Mouse (Mus musculus): Measurements from ENCODE around the gene Vsig2. TPM values are rescaled to one million over a fixed set of nuclear protein-coding genes. Genes with fewer than 3 reads are reported as not detected.

Gene Vsig2
- 85.6 and 94.9 TPM in 2 replicates for polyA plus RNA-seq (2015; fragmentation: Nextera tagmentation; extraction: Ambion mirVana)

DNA sequence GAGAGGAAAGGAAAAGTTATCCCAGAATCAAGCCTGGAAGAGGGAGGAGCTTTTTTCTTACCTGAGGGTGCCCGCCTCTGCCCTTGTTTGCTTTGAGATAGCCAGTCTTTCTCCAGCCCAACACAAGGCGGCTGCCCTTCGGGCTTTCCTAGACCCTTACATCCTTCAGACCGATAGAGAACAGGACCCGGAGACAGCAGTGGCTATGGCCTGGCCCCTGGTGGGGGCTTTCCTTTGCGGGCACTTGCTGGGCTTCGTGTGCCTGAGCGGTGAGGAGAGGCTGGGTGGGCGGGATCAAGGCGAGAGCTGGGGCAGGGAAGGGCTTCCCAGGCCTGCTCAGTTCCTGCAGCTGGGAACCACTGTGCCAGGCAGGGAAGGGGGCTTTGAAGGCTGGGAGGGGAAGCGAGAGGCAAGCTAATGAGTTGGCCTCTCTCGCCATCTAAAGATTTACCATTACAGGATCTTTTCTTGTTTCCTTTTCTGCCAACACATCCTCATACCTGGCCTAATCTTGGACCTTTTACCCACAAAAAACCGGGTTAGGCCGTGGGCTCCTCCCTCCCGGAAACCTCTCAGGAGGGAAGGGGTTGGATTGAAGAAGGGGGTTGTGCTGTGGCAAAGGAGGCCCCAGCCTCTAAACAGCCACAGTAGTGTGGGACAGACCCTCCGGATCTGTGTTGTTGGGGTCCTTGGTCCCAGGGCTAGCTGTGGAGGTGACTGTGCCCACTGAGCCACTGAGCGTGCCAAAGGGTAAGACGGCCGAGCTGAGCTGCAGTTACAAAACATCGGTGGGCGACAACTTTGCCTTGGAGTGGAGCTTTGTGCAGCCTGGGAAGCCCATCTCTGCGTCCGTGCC lies at the start of gene Vsig2:
TSS of gene Vsig2 (plus strand) at position 86 of the 856 bp plus-strand sequence.
- Histone ChIP-seq H3K4me2 (replicated peaks; ENCODE audit: low read depth, low read length) (peak within 1 kb of the TSS; percentile 38), H3K4me3 (ENCODE audit: low read depth, low read length) (0 out of 2 replicates have a peak within 1 kb of the TSS, but pooled peaks have one; percentile 17), H3K9ac (replicated peaks; ENCODE audit: low read depth) (no peak within 1 kb of the TSS)

DNA sequence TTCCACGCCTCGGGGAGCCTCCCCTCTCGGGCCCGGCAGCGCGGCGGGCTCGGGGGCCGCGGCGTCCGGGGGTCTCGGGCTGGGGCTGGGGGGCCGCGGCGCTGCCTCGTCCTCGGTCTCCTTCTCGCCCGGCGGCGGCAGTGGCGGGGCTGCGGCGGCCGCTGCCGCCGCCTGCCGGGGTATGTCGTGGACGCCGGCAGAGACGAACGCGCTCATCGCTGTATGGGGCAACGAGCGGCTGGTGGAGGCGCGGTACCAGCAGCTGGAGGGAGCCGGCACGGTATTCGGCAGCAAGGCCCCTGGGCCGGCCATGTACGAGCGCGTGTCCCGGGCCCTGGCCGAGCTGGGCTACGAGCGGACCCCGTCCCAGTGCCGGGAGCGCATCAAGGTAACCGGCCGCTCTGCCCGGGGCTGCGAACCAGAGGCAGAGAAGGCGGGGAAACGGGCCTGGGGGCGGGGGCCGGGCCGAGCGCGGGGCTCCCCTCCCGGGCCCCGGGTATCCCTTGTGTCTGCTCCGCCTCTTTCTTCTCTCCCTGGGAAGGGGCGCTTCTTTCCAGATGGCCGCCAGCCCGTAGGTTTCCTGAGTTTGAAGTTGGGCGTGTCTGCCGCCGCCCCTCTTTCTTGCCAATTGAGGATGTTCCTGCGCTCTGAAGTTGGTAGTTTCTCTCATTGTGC lies 49.5 kb upstream of the Vsig2 start:
- H3K36me3 ChIP-seq (ENCODE audit: insufficient read depth, low read length) = no peaks in the 10 kb centered on the region
- DNase-seq (ENCODE audit: low spot score) = peak; percentile 80
- no peaks in the 10 kb centered on the region for H3K9me3 ChIP-seq (ENCODE audit: low read length)
- H3K4me3 ChIP-seq (ENCODE audit: low read depth, low read length) = peak overlapping the region; percentile 100
- WGBS = 1% methylated on average over 50 of the region's 75 CpGs
- H3K27ac ChIP-seq (ENCODE audit: low read length) = peak overlapping the region; percentile 100
- H3K4me2 ChIP-seq (replicated peaks; ENCODE audit: low read depth, low read length) = peak overlapping the region; percentile 92
- TF ChIP-seq EP300 (IDR thresholded peaks at IDR 0.05) = no peak
- 0 out of 2 replicates have a peak, but pooled peaks have one; percentile 4 for TF ChIP-seq CTCF (IDR thresholded peaks at IDR 0.05)
- peak overlapping the region; percentile 90 for H3K9ac ChIP-seq (replicated peaks; ENCODE audit: low read depth)
- H3K4me1 ChIP-seq (ENCODE audit: insufficient read depth, low read depth, low read length) = peaks cover 6% of the 10 kb centered on the region; the same call in 1 of the 2 replicates
- peak; percentile 41 for ATAC-seq
- no peaks in the 10 kb centered on the region for H3K27me3 ChIP-seq (replicated peaks; ENCODE audit: insufficient read depth, low read length)

More for the DNA sequence above, at the start of gene Vsig2:
- no peak; the same call in 1 of the 2 replicates for TF ChIP-seq CTCF (IDR thresholded peaks at IDR 0.05)
- TF ChIP-seq EP300 (IDR thresholded peaks at IDR 0.05) = no peak
- peaks cover 15% of the 10 kb centered on the region; the same call in 1 of the 2 replicates for H3K36me3 ChIP-seq (ENCODE audit: insufficient read depth, low read length)
- H3K9me3 ChIP-seq (ENCODE audit: low read length) = no peaks in the 10 kb centered on the region
- peak; percentile 30 for ATAC-seq
- WGBS = 47% methylated on average over 23 of the region's 23 CpGs
- peak within 1 kb of the TSS; percentile 71 for H3K27ac ChIP-seq (ENCODE audit: low read length)
- H3K4me1 ChIP-seq (ENCODE audit: insufficient read depth, low read depth, low read length) = no peaks in the 10 kb centered on the region; the same call in 1 of the 2 replicates
- H3K27me3 ChIP-seq (replicated peaks; ENCODE audit: insufficient read depth, low read length) = no peaks in the 10 kb centered on the region
- DNase-seq (ENCODE audit: low spot score) = no peak

DNA sequence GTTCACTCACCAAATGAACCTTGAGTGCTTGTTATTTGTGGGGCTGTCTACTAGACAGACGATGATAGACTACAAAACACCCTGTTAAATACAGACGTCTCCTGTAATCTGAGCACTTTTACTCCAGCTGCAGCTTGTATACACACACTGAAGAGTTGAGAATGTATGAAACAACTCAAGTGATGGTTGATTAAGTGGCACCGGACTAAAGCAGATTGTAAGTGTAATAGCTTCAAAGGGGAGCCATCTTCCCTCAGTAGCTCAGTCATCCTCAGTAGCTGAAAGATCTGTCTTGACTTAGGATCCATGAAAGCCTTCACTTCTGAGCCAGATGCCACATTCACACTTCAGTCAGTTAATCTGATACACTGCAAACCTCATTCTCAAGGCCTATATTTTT lies 43.3 kb upstream of the Vsig2 start:
- no peak overlapping the region for H3K4me2 ChIP-seq (replicated peaks; ENCODE audit: low read depth, low read length)
- no peak overlapping the region for H3K9ac ChIP-seq (replicated peaks; ENCODE audit: low read depth)
- WGBS = 25% methylated on average over 3 of the region's 3 CpGs
- no peaks in the 10 kb centered on the region for H3K27me3 ChIP-seq (replicated peaks; ENCODE audit: insufficient read depth, low read length)
- peak; percentile 88 for DNase-seq (ENCODE audit: low spot score)
- H3K9me3 ChIP-seq (ENCODE audit: low read length) = no peaks in the 10 kb centered on the region
- H3K36me3 ChIP-seq (ENCODE audit: insufficient read depth, low read length) = no peaks in the 10 kb centered on the region
- peak; percentile 91 for ATAC-seq
- TF ChIP-seq CTCF (IDR thresholded peaks at IDR 0.05) (no peak), EP300 (IDR thresholded peaks at IDR 0.05) (no peak)
- 0 out of 2 replicates have a peak overlapping the region, but pooled peaks have one; percentile 20 for H3K27ac ChIP-seq (ENCODE audit: low read length)
- H3K4me1 ChIP-seq (ENCODE audit: insufficient read depth, low read depth, low read length) = no peaks in the 10 kb centered on the region
- H3K4me3 ChIP-seq (ENCODE audit: low read depth, low read length) = no peak overlapping the region

DNA sequence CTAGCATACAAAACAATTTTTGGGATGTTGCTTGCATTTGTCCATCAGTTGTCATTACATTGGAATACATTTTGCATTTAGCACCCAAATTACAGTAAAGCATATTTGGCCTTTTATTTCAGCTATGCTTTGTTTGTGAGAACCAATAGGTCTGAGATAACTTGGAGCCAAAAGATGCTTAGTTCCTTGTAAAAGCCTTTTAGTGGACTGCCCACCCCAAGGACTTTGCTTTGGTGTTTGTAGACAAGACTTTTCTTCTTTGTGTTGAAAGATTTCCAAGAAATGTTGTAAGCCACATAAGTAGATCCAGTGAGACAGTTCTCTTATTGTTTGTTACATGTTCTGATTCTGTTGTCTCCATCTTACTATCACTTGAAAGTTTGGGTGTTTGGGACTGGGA lies 42.7 kb upstream of the Vsig2 start:
- Histone ChIP-seq H3K9ac (replicated peaks; ENCODE audit: low read depth) (no peak overlapping the region), H3K27ac (ENCODE audit: low read length) (0 out of 2 replicates have a peak overlapping the region, but pooled peaks have one; percentile 20), H3K36me3 (ENCODE audit: insufficient read depth, low read length) (no peaks in the 10 kb centered on the region), H3K4me1 (ENCODE audit: insufficient read depth, low read depth, low read length) (no peaks in the 10 kb centered on the region), H3K27me3 (replicated peaks; ENCODE audit: insufficient read depth, low read length) (no peaks in the 10 kb centered on the region), H3K4me2 (replicated peaks; ENCODE audit: low read depth, low read length) (no peak overlapping the region), H3K4me3 (ENCODE audit: low read depth, low read length) (no peak overlapping the region), H3K9me3 (ENCODE audit: low read length) (no peaks in the 10 kb centered on the region)
- DNase-seq (ENCODE audit: low spot score) = peak; percentile 67
- peak; percentile 52 for ATAC-seq
- TF ChIP-seq CTCF (IDR thresholded peaks at IDR 0.05) (no peak), EP300 (IDR thresholded peaks at IDR 0.05) (no peak)

DNA sequence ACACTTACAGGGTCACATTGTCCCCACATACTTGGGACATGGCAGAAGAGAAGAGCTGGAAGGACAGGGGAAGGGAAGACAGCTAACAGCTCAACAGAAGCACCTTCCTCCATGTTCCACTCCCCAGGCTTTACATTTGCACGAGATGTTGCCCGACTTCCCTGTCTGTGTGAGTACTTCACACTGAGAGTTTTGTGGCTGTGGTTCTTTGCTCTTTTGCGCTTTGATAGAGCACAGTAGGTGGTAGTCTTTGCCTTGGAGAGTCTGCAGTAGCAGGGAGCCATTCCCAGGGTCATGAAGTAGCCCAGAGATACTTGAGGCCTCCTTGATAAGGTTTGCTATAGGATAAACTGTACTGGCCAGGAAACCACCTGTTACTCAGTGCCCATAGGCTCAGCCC lies 38.9 kb upstream of the Vsig2 start:
- DNase-seq (ENCODE audit: low spot score) (no peak), ATAC-seq (no peak)
- TF ChIP-seq EP300 (IDR thresholded peaks at IDR 0.05) (no peak), CTCF (IDR thresholded peaks at IDR 0.05) (no peak)
- Histone ChIP-seq H3K27ac (ENCODE audit: low read length) (no peak overlapping the region), H3K9ac (replicated peaks; ENCODE audit: low read depth) (no peak overlapping the region), H3K4me1 (ENCODE audit: insufficient read depth, low read depth, low read length) (no peaks in the 10 kb centered on the region), H3K36me3 (ENCODE audit: insufficient read depth, low read length) (no peaks in the 10 kb centered on the region), H3K27me3 (replicated peaks; ENCODE audit: insufficient read depth, low read length) (no peaks in the 10 kb centered on the region), H3K4me3 (ENCODE audit: low read depth, low read length) (no peak overlapping the region), H3K9me3 (ENCODE audit: low read length) (no peaks in the 10 kb centered on the region), H3K4me2 (replicated peaks; ENCODE audit: low read depth, low read length) (no peak overlapping the region)
- WGBS = 80% methylated on average over 3 of the region's 3 CpGs

DNA sequence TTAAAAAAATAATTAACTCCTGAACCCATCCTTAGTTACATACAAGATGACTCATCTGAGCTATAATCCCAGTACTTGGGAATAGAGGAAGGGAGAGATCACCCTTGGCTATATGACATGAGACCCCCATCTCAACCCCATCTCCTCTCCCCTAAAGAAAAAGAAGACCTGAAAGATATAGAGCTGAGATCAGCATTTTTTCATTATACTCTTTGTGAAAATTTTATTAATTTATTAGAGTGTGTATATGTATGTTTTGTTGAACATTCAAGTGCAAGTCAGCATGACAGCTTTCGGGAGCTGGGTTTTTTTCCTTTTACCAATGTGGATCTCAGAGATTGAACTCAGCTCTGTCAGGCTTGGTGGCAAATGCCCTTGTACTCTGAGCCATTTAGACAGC lies 37.9 kb upstream of the Vsig2 start:
- H3K27ac ChIP-seq (ENCODE audit: low read length) = no peak overlapping the region
- H3K9me3 ChIP-seq (ENCODE audit: low read length) = no peaks in the 10 kb centered on the region
- H3K4me1 ChIP-seq (ENCODE audit: insufficient read depth, low read depth, low read length) = no peaks in the 10 kb centered on the region
- DNase-seq (ENCODE audit: low spot score) (no peak), ATAC-seq (no peak)
- H3K36me3 ChIP-seq (ENCODE audit: insufficient read depth, low read length) = no peaks in the 10 kb centered on the region
- H3K27me3 ChIP-seq (replicated peaks; ENCODE audit: insufficient read depth, low read length) = no peaks in the 10 kb centered on the region
- no peak overlapping the region for H3K4me3 ChIP-seq (ENCODE audit: low read depth, low read length)
- H3K4me2 ChIP-seq (replicated peaks; ENCODE audit: low read depth, low read length) = no peak overlapping the region
- WGBS = 96% methylated on average over 1 of the region's 1 CpGs
- TF ChIP-seq CTCF (IDR thresholded peaks at IDR 0.05) (no peak), EP300 (IDR thresholded peaks at IDR 0.05) (no peak)
- H3K9ac ChIP-seq (replicated peaks; ENCODE audit: low read depth) = no peak overlapping the region
